Mouse (Mus musculus) megakaryocyte, embryonic 14.5 days (primary cell): ENCODE measurements around the gene Ski.

Experiments
- FLI1 ChIP-seq: IDR thresholded peaks from 2 replicates; pipeline ENCODE4 v1.6.1; 2012; ENCODE audit warnings: low read length, inconsistent platforms, mixed read lengths
- GATA1 ChIP-seq: IDR thresholded peaks from 3 replicates; pipeline ENCODE4 v1.6.1; 2012; ENCODE audit warnings: mixed read lengths, low read length, inconsistent platforms, borderline replicate concordance

GRCm38 (mm10) chr4:155158543-155158917 lies 63.9 kb downstream of the Ski start:
- TF ChIP-seq GATA1: no peak
- no peak for TF ChIP-seq FLI1
